Mouse (Mus musculus): ENCODE measurements around the gene Tead1.

GRCm38 (mm10) chr7:112792679-112793078 lies 113.6 kb downstream of the Tead1 start:
- TF ChIP-seq CTCF (IDR thresholded peaks at IDR 0.05; ENCODE audit: low read depth), result no peak
- TF ChIP-seq EP300 (IDR thresholded peaks at IDR 0.05; ENCODE audit: low read depth), result no peak
